Mouse (Mus musculus) T-cell, adult 2 months (primary cell): Measurements from ENCODE around the gene Fan1.

Source experiments
- DNase-seq: peaks from one replicate; pipeline ENCODE4 v3.0.0; 2022; ENCODE audit warnings: low spot score

Fan1 gene

GRCm38 (mm10) chr7:64331309-64331708, 42.6 kb downstream of the Fan1 start:
- no peak for DNase-seq

- no peak for DNase-seq
Measured at GRCm38 (mm10) chr7:64327486-64327885, 46.4 kb downstream of the Fan1 start.

- DNase-seq, result peak; percentile 84
Measured at GRCm38 (mm10) chr7:64326892-64327291, 47.0 kb downstream of the Fan1 start.

GRCm38 (mm10) chr7:64321658-64322057, 52.2 kb downstream of the Fan1 start:
- no peak for DNase-seq

GRCm38 (mm10) chr7:64321125-64321524, 52.8 kb downstream of the Fan1 start:
- no peak for DNase-seq

- DNase-seq, result no peak
Measured at GRCm38 (mm10) chr7:64312811-64313210, 61.1 kb downstream of the Fan1 start.

GRCm38 (mm10) chr7:64310756-64311155, 63.1 kb downstream of the Fan1 start:
- no peak for DNase-seq

- no peak for DNase-seq
Measured at GRCm38 (mm10) chr7:64310241-64310640, 63.7 kb downstream of the Fan1 start.
